Mouse (Mus musculus) heart, postnatal 4 days (tissue): ENCODE measurements around the gene Sntb2. TPM values are rescaled to one million over a fixed set of nuclear protein-coding genes. Genes with fewer than 3 reads are reported as not detected.
"Not testable (repeated sequence)": the region's sequence is repeated elsewhere in the genome, so short reads cannot be mapped to it uniquely, and the experiment has no call there.

Experiments used
- DNase-seq: peaks from one replicate; pipeline ENCODE4 v3.0.0; 2021
- total RNA-seq, 2 experiments: library from RNA; stranded (reverse); gene quantifications; 2 replicates each; pipeline ENCODE4 v1.2.3; 2021

Sntb2 gene
- total RNA-seq, 2 experiments from 2014 or later, result 26.5 to 27.5 TPM

DNA sequence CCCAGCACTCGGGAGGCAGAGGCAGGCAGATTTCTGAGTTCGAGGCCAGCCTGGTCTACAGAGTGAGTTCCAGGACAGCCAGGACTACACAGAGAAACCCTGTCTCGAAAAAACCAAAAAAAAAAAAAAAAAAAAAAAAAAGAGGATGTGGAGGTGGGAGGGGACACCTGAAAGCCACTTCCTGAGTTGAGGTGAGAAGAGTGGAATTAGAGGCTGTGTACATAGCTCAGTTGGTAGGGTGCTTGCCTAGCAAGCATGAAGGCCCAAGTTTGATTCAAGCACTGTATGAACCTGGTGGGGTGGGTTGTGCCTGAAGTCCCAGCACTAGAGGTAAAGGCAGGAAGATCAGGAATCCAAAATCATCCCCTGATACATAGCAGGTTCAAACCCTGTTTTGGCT, 38.0 kb downstream of the Sntb2 start:
- not testable (repeated sequence) for DNase-seq

DNA sequence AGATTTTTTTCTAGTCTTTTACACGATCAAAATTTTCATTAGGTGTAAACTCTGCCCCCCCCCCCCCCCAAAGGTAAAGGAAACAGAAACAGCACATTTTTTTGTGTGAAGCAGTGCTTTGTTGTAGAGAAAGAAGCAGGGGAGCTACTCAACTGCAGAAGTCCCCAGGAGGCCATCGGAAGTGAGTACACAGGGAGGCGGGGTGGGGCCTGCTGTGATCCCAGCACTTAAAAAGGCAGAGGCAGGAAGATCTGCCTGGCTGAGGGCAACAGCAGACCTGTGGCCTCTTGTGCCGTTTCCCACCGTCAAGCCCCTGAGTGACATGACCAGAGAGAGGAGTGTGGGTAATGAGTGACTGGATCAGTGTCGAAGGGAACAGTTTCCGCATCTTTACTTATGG, 39.2 kb downstream of the Sntb2 start:
- DNase-seq, result no peak

DNA sequence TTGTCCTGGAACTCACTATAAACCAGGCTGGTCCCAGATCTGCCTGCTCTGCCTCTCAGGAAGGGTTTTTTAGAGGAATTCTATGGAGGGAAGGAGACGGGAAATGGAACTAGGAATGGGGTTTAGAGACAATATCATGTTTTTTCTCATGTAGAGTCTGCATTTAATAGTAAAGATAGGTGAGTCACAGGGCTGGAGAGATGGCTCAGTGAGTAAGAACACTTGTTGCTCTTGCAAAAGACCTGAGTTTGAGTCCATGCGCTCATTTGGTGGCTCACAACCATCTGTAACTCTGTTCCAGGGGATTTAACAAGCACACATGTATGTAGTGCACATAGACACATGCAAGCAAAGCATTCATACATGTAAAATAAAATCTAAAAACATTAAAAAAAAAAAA, 40.2 kb downstream of the Sntb2 start:
- DNase-seq, result no peak

DNA sequence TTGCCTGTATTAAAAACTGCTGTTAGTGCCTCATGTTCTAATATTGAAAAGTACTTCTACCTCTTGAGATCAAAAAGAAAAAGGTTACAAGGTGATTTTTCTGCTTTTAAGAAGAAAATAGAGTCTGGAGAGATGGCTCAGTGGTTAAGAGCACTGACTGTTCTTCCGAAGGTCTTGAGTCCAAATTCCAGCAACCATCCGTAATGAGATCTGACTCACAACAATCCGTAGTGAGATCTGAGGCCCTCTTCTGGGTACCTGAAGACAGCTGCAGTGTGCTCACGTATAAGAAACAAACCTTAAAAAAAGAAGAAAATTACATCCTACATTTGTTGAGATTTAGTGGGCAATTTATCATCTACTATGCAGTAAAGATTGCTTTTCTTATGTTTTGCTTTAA, 40.9 kb downstream of the Sntb2 start:
- DNase-seq, result no peak

DNA sequence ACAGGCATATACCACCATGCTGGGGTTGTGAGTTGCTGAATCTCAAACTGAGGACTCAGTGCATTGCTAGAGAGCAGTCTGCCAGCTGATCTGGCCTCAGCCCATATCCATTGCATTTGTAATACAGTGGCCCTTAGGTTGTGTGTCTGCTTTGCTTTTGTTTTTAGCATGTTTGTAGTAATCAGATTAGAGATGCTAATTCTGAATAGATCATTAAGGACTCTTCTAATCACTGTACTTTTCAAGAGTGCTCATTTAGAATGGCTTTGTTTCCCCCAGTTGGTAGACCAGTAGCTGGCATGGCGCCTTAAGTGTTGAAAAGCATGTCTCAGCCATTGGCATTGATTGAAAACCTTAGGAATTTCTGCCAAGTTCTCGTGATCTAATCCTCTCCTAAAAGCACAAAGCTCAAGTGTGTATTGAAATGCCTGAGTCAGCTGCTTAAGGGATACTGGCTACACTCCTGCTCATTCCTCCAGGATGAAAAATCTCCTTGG, 43.3 kb downstream of the Sntb2 start:
- peak; percentile 16 for DNase-seq

DNA sequence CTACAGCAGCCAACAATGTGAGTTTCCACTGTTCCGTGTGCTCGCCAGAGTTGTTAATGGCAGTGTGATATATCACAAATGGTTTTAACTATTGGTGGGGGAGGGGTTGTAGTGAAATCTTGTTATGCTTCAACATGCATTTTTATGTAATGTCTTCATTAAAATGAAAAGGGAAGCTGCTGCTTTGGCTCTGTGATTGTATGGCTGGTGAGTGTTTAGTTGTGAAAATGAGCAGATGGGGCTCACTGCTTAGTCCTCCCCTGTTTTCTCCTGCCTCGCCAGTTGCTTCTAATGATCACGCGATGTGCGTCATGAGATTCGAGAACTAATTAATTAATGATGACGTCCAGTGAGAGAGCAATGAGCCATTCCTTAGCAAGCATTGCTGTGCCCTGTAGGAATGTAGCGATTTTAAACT, 49.9 kb downstream of the Sntb2 start:
- no peak for DNase-seq

DNA sequence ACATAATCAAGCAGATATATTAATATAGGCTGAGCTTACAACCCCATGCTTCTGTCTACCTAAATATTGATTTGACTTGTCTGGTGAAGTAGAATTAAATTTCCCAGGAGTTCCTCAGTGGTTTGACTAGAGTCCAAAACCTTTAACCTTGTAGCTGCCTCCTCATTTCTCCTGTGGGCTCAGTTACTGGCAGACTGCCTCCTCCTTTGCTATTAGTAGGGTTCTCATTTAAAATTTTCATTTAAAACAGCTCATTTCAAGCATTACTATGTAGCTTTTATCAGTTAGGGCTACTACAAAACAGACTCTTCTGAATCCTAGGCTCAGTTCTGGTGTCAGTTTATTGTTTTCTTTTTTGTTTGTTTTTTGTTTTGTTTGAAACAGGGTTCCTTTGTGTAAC, 50.4 kb downstream of the Sntb2 start:
- DNase-seq, result no peak

DNA sequence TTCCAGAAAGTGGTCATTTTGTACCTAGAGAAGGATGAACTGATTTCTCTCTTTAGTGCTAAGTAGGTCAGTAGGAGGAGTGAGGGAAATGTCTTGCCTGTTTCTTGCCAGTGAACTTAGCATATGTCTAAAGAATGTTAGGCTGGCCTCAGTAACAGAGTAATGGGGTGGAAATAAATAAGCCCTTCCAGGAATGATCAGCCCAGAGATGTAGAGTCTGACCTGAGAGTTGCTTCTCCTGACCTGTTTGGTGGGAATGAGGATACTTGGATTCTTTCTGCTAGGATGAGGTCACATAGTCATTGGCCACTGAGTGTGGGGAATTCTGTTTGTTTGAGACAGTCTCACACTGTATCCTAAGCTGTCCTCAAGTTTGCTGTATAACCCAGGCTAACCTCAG, 52.0 kb downstream of the Sntb2 start:
- no peak for DNase-seq

DNA sequence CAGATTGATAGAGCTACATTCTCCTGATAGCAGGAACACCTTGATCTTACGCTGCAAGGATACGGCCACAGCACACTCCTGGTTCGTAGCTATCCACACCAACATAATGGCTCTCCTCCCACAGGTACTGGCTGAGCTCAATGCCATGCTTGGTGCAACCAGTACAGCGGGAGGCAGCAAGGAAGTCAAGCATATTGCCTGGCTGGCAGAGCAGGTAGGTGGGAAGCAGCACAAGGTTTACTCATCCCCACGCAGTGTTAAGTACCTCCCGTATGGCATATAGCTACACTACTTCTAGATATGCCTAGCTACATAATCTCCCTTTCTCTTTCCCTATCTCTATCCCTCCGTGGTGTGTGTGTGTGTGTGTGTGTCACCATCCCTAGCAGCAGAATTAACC, 55.8 kb downstream of the Sntb2 start:
- no peak for DNase-seq

DNA sequence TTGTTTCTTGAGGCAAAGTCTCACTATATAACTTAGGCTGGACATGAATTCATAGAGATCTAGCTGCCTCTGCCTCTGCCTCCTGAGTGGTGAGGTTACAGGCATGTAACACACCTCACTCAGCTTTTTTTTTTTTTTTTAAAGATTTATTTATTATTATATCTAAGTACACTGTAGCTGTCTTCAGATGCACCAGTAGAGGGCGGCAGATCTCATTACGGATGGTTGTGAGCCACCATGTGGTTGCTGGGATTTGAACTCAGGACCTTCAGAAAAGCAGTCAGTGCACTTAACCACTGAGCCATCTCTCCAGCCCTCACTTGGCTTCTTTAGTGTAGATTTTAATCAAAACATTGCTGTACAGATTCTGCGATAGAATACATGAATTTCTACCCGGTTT, 60.8 kb downstream of the Sntb2 start:
- DNase-seq, result not testable (repeated sequence)

DNA sequence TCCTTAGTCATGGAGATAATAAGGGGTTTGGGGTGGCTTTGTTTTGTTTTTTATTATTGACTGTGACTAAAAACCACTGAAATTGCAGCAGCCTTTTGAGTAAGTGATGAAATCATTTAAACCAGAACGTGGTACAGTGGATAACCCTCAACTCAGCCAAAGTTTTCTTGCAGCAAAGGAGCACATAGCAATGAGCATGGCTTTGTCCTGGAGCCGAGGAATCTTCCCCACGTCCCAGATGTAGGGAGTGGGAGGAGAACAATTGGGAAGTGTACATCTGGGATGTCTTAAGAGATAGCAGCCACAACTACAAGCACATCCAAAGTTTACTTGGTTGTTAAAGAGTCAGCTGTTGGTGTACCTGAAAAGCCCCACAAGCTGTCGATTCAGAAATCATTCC, 61.9 kb downstream of the Sntb2 start:
- DNase-seq, result no peak

DNA sequence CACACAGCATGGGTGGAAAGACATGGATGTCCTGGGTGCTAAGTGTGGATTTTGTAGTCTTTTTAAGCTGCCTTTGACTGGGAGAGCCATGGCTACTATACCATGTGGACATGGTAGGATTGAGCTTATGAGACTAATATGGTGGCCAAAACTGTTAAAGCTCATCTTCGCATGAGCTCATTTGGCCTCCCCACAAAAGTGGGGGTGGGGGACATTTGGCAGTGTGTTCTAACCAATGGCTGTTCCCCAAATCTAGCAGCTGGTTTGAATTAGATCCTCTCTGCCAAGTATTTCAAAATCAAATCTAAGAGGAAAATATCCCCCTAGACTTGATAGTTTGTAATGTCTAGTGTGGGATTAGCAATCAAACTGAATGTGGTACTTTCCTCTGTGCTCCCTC, 63.5 kb downstream of the Sntb2 start:
- DNase-seq, result peak; percentile 72

DNA sequence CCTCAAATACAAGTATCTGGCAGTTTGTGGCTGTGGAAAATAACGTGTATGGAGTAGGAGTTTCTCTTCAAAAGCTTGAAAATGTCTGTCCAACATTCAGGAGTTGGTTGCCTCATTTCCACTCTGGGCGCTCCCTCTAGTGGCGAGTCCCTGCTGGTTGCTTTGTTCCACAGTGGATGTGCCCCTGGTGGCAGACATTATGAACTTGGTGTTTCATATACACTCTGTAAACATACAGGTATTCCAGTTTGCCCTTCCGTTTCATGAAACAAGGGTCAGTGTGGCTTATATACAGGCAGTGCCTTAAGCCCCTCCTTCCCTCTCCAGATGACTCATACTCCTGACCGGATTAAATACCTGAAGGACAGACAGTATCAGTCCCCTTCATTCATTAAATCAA, 67.0 kb downstream of the Sntb2 start:
- DNase-seq, result peak; percentile 95

DNA sequence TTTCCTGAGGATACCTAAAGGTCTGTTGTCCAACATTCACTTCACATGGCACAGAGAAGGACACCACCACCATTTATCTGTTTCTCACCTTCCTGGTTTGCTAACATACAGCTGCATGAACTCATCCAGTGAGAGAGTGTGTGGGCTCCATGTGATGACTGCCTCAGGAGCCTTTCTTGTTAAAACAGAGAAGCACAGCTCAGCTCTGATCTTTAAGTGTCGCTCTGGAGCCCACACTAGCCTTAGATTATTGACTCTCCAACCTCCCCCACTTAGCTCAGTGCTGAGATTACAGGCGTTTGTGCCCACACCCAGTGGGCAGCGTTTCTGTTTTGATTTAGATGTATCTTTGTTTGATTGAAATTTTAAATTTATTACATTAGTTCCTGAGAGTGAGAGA, 72.2 kb downstream of the Sntb2 start:
- DNase-seq, result no peak

DNA sequence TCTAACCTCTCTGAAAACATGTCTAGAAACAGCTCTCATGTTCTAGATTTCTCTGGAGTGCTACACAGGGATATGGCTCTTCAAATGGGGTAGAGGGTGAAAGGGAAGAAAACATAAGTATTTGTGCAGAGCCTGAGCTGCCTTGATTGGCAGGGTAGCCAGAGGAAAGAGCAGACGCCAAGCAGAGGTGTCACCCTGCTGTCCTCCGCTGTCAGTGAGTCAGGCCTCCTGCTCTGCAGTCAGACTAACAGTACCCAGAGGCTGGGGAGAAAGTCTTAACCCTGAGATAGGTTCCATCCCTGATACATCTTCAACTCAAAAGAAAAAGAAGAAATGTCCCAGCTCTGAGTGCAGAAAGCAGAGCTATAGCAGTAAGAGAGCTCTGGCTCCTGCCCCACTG, 77.1 kb downstream of the Sntb2 start:
- DNase-seq, result no peak

DNA sequence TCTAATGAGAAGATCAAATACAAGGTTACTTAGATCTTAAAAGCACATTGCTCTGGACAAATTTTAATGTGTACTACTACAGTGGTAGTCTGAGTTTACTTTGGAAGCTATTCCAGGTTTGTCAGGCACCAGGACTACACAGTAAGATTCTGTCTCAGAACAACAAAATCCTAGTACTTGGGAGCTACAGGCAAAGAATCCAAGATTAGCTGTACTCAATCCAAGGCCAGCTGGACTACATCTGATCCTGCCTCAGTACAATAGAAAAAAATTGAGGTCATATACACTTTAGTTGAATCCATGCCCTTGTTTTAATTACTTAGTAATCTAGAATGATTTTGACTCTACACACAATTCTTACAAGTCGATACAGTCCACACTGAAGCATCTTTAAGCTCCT, 79.4 kb downstream of the Sntb2 start:
- no peak for DNase-seq

DNA sequence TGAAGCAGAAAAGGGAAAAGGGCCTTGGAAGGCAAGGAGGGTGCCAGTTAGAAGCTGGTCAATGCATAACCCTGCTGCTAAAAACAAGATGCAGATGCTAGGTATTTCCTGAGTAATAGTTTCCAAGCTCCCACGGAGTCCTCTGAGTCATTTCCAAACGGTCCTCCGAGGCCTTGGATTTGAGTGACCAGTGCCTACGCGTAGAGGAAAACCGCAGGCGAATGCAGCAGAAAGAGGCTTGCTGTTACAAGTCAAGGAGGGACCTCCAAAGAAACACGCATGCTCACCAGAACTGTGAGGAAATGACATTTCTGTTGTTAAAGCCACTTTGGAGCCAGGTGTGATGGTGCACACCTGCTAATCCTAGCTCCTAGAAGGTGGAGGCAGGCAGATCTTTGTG, 87.9 kb downstream of the Sntb2 start:
- no peak for DNase-seq

DNA sequence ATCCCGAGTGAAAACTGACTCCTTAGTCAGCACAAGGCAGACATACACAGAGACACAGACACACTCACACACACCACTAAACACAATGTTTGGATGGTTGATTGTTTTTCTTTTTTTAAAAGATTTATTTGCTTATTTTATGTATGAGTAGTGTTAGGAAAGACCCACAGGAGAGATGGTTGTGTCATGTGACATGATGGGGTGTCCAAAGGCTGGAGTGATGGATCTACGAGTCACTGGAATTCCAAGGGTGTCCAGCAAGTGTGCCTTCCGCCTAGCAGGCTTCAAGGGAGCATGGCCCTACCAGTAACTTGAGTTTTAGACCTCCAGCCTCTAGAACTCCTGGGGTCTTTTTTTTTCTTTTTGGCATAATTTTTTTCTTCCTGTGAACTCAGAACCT, 93.8 kb downstream of the Sntb2 start:
- no peak for DNase-seq

DNA sequence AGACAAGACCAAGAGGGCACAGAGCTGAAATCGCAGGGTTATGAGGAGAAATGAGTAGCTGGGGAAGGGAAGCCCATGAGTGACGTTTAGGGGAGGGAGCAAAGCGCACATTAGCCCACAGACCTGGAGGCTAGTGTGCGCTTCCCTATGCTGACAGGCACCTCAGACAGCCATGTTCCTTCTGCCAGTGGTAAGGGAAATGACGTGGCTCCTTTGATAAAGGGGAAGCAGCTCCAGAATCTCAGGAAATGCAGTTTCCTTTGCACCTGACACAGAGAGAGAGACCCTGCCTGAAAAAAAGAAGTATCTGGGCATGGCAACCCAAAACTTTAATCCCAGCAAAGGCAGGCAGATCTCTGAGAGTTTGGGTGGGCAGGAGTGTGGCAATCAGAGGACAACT, 94.5 kb downstream of the Sntb2 start:
- no peak for DNase-seq

DNA sequence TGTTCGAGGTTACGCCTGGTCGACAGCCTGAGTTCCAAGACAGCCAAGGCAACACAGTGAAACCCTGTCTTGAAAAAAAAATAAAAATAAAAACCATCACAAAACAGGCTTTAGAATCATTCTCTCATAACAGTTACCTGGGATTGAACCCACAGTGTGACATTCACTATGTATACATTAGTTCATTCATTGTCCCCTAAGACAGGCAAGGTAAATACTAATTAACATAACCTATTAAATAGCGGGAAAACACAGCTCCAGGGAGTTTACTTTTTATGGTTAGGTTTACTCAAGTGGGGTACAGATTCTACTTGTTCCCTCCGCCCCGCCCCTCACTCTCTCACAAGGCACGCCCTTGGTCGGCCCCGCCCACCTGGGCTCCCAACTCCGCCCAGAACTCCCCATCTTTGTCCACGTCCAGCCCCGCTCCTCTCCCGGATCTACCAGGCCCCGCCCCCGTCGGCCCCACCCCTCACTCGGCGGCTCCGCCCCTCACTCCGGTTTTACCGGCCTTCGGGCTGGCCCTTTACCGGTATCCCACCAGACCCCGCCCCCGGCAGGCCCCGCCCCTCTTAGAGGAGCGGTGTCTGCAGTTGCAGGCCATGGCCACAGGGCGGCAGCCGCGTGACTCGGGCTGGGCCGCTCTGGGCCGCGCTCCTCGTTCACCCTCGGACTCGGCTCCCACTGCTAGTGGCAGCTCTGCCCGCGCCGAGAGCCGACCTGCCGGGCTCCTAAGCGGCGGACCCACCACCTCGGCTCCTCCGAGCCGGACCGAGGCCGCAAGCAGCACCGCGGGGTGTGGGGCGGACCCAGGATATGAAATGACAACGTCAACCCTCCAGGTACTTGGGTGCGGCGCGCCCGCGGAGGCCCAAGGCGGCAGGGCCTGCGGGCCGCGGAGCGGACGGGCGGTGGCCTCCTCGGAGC, 95.4 kb downstream of the Sntb2 start, which contains the start of gene Vps4a:
Gene Vps4a (plus strand): TSS at position 573 of the 927 bp plus-strand sequence.
- DNase-seq, result peak; percentile 98

DNA sequence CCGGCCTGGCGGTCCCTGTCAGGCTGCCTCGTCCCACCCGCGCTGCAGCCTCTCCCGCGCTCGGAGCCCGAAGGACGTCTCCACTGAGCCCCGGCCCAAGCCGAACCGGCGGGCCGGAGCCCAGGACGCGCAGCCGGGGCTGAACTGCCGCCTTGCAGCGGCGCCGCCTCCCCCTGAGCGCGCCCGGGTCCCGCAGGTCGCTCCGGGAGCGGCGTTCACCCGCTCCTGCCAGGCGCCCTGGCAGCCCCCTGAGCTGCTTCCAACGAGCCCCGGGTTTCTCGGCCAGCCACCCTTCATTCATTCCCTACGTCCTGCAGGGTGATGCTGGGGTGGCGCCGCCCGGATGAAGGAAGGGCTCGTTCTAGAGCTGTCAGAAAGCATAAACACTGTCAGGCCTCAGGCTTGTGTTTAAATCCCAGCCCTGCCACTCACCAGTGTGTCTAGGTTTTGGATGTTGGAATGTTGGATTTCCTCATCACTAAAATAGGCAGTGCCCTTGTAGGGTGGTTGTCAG, 96.1 kb downstream of the Sntb2 start:
- DNase-seq, result no peak

DNA sequence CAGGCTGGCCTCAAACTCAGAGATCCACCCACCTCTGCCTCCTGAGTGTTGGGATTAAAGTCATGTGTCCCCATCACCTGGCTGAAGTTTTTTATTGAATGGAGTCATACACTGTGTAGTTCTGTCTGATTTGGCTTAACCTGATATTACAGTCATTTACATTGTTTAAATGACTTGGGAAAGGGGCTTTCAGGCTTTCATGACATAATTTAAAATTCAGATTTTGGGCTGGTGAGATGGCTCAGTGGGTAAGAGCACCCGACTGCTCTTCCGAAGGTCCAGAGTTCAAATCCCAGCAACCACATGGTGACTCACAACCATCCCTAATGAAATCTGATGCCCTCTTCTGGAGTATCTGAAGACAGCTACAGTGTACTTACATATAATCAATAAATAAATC, 98.1 kb downstream of the Sntb2 start:
- DNase-seq, result not testable (repeated sequence)

DNA sequence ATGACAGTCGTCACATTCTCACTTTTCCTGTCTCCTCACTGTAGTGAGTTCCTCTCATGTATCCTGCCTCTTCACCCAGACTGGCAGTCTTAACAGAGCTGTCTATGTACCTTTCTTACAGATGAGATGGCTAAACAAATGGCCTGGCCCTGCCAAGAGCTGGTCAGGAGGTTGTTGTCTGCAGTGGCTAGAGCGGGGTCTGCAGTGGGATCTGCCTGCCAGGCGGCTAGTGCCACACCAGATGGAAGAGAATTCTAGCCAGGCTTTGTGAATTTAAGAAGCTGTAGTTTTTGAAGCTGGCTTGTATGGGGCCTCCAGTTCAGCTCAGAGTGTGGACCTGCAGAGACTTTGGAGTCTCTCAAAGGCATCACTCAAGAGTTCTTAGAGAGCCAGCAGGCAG, 100.1 kb downstream of the Sntb2 start:
- no peak for DNase-seq

DNA sequence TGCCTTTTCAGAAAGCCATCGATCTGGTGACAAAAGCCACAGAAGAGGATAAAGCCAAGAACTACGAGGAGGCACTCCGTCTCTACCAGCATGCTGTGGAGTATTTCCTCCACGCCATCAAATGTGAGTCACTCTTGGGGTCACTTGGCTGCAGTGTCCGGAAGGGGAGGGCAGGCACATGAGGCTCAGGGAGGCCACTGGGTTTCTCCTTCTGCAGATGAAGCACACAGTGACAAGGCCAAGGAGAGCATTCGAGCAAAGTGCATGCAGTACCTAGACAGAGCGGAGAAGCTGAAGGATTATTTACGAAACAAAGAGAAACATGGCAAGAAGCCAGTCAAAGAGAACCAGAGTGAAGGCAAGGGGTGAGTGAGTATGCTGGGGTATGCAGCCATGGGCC, 101.1 kb downstream of the Sntb2 start:
- peak; percentile 20 for DNase-seq
